Mouse (Mus musculus): ENCODE data around the gene March9. TPM values are rescaled to one million over a fixed set of nuclear protein-coding genes. Genes with fewer than 3 reads are reported as not detected.

March9 gene
- total RNA-seq, 4 experiments from 2014 or later, result 14.8 to 21.9 (median 20.4) TPM

DNA sequence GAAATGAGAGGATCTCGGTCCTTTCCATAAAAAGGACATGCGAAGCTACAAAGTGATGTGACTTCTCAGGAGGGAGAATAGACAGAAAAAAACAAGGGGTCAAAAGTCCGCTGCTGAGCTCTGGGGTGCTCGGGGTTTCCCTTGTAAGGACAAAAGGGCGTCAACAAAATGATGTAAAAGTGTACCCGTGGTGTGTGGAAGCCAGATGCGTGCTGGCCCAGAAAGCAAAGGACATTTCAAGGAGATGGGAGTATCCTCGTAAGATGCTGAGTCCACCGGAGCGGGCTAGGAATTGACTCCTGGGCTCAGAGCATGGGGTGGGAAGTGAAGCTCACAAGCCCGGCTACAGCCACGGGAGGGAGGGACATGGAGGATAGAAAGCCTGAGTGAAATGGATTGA is 22.3 kb downstream of the March9 start:
- no peak for DNase-seq (ENCODE audit: low spot score in 2 of 2)

DNA sequence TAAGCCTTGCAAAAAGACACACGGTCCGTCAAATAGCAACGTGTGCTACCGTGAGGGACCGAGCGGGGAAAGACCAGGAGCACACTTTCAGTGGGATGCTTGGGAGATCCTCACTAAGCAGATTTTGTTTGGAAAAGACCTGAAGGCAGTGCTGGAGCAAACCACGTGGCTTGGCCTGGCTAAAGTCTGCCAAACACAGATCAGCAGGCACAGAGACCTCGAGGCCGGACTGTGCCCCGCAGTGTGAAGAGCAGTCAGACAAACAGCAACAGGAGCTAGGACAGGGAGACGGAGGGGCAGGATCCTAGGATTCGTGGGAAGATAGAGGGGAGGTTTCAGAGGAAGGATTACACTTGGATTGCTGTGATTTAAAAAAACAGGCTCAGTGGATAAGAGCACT is 23.7 kb downstream of the March9 start:
- DNase-seq (ENCODE audit: low spot score in 2 of 2), result no peak

DNA sequence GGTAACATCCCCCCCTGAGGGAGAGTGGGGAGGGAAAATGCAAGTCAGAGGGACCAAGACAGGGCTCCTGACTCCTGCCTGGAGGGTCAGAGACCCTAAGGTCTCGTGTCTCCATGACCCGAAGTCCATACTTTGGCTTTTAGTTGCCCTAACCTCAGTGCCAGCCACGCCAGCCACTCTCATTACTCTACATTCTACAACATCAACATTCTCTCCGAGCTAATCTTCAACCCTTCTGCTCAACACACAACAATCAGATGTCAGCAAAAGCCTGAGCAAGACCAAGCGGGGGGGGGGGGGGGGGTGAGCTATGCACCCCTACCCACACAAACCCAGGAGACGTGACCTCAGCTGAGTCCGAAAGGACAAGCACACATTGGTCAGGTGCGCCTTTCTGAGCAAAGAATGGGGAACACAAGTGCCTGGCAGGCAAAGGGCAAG is 26.7 kb downstream of the March9 start:
- no peak for DNase-seq (ENCODE audit: low spot score in 2 of 2)

DNA sequence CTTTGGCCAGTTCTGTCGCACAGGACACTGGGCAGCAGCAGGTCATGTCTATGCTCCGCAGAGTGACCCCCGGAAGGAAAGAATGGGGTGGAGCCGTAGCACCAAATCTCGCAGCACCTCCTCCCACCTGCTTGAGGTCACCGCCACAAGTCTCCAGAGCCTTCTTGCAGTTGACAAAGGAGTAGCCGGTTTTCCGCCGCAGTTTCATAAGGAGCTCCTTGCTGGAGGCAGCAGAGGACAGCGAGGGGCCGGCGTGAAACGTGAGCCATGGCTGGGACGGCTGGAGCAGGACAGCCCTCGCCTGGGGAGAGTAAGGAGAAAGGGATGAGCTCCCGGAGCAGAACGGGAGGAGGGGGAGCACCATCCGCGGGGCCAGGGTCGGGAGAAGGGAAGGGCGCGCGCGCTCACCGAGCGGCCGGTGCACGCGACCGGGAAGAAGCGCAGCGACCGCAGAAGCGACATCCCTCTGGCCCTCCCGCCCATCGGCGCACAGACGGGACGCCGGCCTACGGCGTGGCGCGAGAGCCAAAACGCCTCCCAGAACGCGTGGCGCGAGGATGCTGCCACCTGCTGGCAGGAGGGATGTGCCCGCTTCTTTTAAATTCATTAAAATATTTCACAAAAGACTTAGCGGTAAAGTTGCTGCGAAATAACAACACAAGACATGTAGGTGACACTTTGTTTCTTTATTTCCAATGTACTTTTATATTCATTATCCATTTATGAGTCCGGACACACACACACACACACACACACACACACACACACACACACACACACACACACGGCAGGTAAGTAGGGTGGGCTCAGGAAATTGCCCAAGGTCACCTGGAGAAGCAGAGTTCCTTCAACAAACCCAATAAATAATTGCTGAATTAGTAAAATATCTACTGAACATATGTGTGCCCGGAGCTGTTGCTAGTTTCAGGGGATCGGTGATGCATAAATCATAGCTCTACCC is 29.4 kb downstream of the March9 start, which contains the start of gene Tsfm:
Tsfm (minus strand) TSS at position 505 of the 961 bp plus-strand sequence.
- DNase-seq (ENCODE audit: low spot score in 2 of 2), result peak; percentile 72 to 90

DNA sequence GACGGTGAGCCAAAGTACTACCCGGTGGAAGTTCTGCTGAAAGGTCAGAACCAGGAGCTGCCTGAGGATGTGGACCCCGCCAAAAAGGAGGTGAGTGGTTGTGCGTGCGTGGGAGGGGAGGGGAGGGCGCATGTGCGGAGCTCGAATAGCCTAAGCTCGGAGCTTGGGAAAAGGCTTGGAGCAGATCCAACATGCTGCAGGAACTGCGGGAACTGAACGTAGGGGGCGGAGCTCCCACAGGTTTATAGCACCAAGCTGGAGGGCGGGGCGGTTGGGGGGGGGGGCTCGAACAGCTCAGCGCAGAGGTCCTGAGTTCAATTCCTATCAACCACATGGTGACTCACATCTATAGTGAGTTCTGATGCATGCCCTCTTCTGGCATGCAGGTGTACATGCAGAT is 41.6 kb downstream of the March9 start:
- DNase-seq (ENCODE audit: low spot score in 2 of 2), result no peak

DNA sequence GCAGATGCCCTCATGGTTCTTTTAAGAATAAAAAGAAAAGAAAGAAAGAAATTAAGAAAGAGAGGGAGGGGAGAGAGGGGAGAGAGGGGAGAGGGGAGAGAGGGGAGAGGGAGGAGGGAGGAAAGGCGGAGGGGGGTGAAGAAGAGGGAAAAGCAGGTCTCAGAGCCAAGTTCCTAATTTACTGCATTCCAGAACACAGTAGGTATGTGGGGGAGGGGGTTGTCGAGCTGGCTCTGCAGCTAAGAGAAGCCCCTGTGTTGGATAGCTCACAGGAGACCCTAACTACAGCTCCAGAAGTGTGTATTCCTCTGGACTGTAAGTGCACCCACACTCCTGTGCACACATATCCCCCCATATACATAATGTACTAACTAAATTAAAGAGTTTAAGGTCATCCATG is 42.9 kb downstream of the March9 start:
- DNase-seq (ENCODE audit: low spot score in 2 of 2), result no peak

DNA sequence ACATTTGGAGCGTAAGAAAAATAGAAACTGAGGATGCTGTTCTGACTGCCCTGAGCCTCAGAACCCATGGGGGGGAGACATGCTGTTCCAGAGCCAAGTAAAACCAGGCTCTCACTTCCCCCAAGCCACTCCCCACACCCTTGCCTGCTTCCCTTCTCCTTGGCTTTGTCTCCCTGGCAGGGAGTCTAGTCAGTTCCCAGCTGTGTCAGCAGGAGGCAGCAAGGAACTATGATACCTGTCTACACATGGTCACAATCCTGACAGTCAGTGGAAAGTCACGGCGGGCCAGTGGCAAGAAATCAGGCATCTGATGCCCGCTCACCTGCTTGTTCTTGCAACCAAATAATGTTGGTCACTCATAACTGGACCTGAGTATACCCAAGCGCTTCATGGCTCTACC is 43.5 kb downstream of the March9 start:
- no peak for DNase-seq (ENCODE audit: low spot score in 2 of 2)

Other genes starting within 250 kb of the March9 start
- gene Atp23, start 158.8 kb downstream of the March9 start, total RNA-seq (2022), result 10 to 100 TPM in 3 of 4 experiments, 1 to 10 TPM in 1; 7.5 to 11.2 (median 10.5) TPM
- 100 to 1,000 TPM; 104 to 120 (median 111) TPM for gene Ctdsp2, start 81.5 kb downstream of the March9 start, total RNA-seq (2022)
- under 1 TPM; 0.11 to 0.39 (median 0.18) TPM for gene Avil, start 59.5 kb downstream of the March9 start, total RNA-seq (2022)
- gene Tsfm, start 29.3 kb downstream of the March9 start, total RNA-seq (2022), result 10 to 100 TPM; 24.5 to 31.8 (median 27.5) TPM
- 10 to 100 TPM; 13.1 to 16.0 (median 14.5) TPM for gene Mettl1, start 18.8 kb downstream of the March9 start, total RNA-seq (2022)
- gene Eef1akmt3, start 18.7 kb downstream of the March9 start, total RNA-seq (2022), result under 1 TPM in 3 of 4 experiments, not detected in 1; 0.23 to 0.33 (median 0.31) TPM
- 1 to 10 TPM in 1 of 4 experiments, under 1 TPM in 3; 0.14 to 1.1 (median 0.48) TPM for gene Cyp27b1, start 11.9 kb downstream of the March9 start, total RNA-seq (2022)
- gene Cdk4, start 3.4 kb upstream of the March9 start, total RNA-seq (2022), result 10 to 100 TPM; 84.1 to 95.2 (median 91.1) TPM
- gene Tspan31, start 10.1 kb upstream of the March9 start, total RNA-seq (2022), result 10 to 100 TPM; 62.9 to 68.4 (median 66.1) TPM
- gene Agap2, start 15.1 kb upstream of the March9 start, total RNA-seq (2022), result 100 to 1,000 TPM; 657 to 727 (median 692) TPM
- 100 to 1,000 TPM in 2 of 4 experiments, 10 to 100 TPM in 2; 98.1 to 120 (median 109) TPM for gene Os9, start 60.9 kb upstream of the March9 start, total RNA-seq (2022)
- gene B4galnt1, start 105.0 kb upstream of the March9 start, total RNA-seq (2022), result 100 to 1,000 TPM; 113 to 123 (median 113) TPM
- gene Slc26a10, start 120.5 kb upstream of the March9 start, total RNA-seq (2022), result 10 to 100 TPM; 12.2 to 17.5 (median 14.4) TPM
- 100 to 1,000 TPM; 310 to 386 (median 350) TPM for gene Arhgef25, start 129.9 kb upstream of the March9 start, total RNA-seq (2022)
- gene Dtx3, start 135.5 kb upstream of the March9 start, total RNA-seq (2022), result 100 to 1,000 TPM; 214 to 267 (median 229) TPM
- 100 to 1,000 TPM in 1 of 4 experiments, 10 to 100 TPM in 3; 95.0 to 107 (median 98.9) TPM for gene Pip4k2c, start 151.4 kb upstream of the March9 start, total RNA-seq (2022)
- gene Kif5a, start 203.2 kb upstream of the March9 start, total RNA-seq (2022), result 100 to 1,000 TPM; 807 to 850 (median 831) TPM
- gene Dctn2, start 206.2 kb upstream of the March9 start, total RNA-seq (2022), result 100 to 1,000 TPM; 260 to 271 (median 262) TPM
- 10 to 100 TPM; 56.3 to 61.6 (median 56.8) TPM for gene Mbd6, start 228.8 kb upstream of the March9 start, total RNA-seq (2022)